Mouse (Mus musculus) liver, embryonic 13.5 days (tissue): ENCODE data around the gene Gm21992. TPM values are rescaled to one million over a fixed set of nuclear protein-coding genes. Genes with fewer than 3 reads are reported as not detected.

Source experiments
- polyA plus RNA-seq: library from polyadenylated mRNA; unstranded; fragments of >200 nt; fragmentation: Nextera tagmentation; extraction: Ambion mirVana; gene quantifications from 2 replicates; pipeline ENCODE4 v1.2.1, GENCODE M21; 2015

The Gm21992 gene
- polyA plus RNA-seq, 1 experiment from 2014 or later = 18.5 TPM

Other genes with a start within 250 kb of the Gm21992 start
- gene Lrfn4, start 195.9 kb downstream of the Gm21992 start, polyA plus RNA-seq = 0.43 and 0.59 TPM in 2 replicates
- gene Rce1, start 186.0 kb downstream of the Gm21992 start, polyA plus RNA-seq = 31.3 and 32.3 TPM in 2 replicates
- 0.79 TPM in 1 of 2 replicates, not detected in the other for gene Gm960, start 112.9 kb downstream of the Gm21992 start, polyA plus RNA-seq
- gene Sptbn2, start 100.4 kb downstream of the Gm21992 start, polyA plus RNA-seq = 0.09 and 0.13 TPM in 2 replicates
- 14.6 and 17.5 TPM in 2 replicates for gene Rbm4b, start 55.1 kb downstream of the Gm21992 start, polyA plus RNA-seq
- gene Rbm4, start 17.7 kb downstream of the Gm21992 start, polyA plus RNA-seq = 26.0 and 26.5 TPM in 2 replicates
- gene Rbm14, start within 50 bp of the Gm21992 start, polyA plus RNA-seq = 38.6 and 49.4 TPM in 2 replicates
- 40.7 and 41.2 TPM in 2 replicates for gene Ccs, start 27.7 kb upstream of the Gm21992 start, polyA plus RNA-seq
- 0.06 TPM in 1 of 2 replicates, not detected in the other for gene Ccdc87, start 27.8 kb upstream of the Gm21992 start, polyA plus RNA-seq
- 23.6 and 25.3 TPM in 2 replicates for gene Ctsf, start 43.5 kb upstream of the Gm21992 start, polyA plus RNA-seq
- 0.74 and 0.82 TPM in 2 replicates for gene Actn3, start 66.3 kb upstream of the Gm21992 start, polyA plus RNA-seq
- gene Zdhhc24, start 67.1 kb upstream of the Gm21992 start, polyA plus RNA-seq = 11.2 and 11.5 TPM in 2 replicates
- gene Bbs1, start 95.0 kb upstream of the Gm21992 start, polyA plus RNA-seq = 0.80 and 1.1 TPM in 2 replicates
- gene Dpp3, start 116.7 kb upstream of the Gm21992 start, polyA plus RNA-seq = 59.5 and 65.1 TPM in 2 replicates
- gene Peli3, start 131.5 kb upstream of the Gm21992 start, polyA plus RNA-seq = 0.10 and 0.13 TPM in 2 replicates
- gene Mrpl11, start 150.5 kb upstream of the Gm21992 start, polyA plus RNA-seq = 67.6 and 80.0 TPM in 2 replicates
- not detected in 2 replicates for gene Npas4, start 178.7 kb upstream of the Gm21992 start, polyA plus RNA-seq
- 1.7 and 2.3 TPM in 2 replicates for gene Slc29a2, start 212.2 kb upstream of the Gm21992 start, polyA plus RNA-seq
- 9.3 and 10.9 TPM in 2 replicates for gene B4gat1, start 227.2 kb upstream of the Gm21992 start, polyA plus RNA-seq
- gene AC124502.3, start 227.3 kb upstream of the Gm21992 start, polyA plus RNA-seq = 0.70 TPM in 1 of 2 replicates, not detected in the other
- gene Brms1, start 229.7 kb upstream of the Gm21992 start, polyA plus RNA-seq = 34.8 and 35.1 TPM in 2 replicates
- gene Rin1, start 238.9 kb upstream of the Gm21992 start, polyA plus RNA-seq = 0.33 and 0.36 TPM in 2 replicates